Mouse (Mus musculus) cerebellum, adult 9-11 months (tissue): ENCODE measurements around the gene Ctns.

Source experiments
- DNase-seq: peaks from one replicate; pipeline ENCODE4 v3.0.0; 2022

The Ctns gene

DNA sequence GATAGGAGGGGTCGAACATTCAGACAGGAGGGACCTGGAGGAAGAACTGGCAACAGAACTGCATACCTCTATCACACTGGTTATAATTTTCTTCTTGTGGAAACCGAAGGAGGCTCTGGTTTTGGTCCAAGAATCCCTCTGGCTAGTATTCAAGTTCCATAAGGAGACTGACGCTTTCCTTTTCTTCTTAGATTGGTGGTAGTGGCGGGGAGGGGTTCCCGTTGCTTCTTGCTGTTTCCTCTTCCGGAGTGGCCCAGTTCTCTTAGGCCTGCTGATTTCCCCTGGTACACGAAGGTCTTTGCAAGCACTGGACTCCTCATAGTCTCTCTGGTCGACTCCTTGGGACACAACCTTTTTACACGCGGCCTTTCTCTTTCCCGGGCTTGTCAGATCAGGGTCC is 61.7 kb downstream of the Ctns start:
- no peak for DNase-seq

DNA sequence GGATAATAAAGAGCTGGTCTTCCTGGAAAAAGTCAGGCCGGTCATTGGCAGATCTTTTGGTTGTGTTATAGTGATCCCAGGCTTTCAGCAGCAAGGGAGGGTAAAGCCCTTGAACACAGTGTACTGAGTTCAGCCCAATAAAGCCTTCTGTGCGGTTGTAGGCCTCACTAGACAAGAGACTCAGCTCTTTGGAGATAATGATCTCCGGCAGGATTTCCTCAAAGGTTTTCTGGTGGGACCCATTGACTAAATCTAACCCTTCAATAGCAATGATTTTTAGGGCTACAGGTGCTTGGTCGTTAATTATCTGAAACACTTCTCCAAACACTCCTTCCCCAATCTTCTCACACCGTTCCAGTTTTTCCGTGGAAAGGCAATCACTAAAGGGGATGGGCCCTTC is 62.3 kb downstream of the Ctns start:
- no peak for DNase-seq

- no peak for DNase-seq
These were observed 64.6 kb downstream of the Ctns start for GRCm38 (mm10) chr11:73134222-73134621.
